Mouse (Mus musculus): ENCODE data around the gene Timp2.

Gene Timp2

DNA sequence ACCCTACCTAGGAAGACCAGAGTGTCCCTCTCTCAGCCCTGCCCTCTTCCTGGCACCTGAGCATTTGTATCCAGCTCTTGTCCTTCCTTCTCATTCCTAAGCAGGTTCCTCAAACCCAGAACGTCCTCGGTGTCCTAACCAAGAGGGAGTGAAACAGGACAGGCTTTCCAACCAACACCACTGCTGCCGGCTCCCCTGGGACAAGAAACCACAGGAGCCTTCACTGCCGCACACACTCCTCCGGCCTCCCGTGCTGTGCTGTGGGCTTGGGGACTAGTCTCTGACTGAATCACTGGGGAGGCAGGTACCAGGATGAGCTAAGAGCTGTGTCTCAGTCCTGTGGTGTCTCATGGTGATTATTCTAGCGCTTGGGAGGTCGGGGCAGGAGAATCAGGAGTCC, 14.1 kb upstream of the Timp2 start:
- no peak for DNase-seq (ENCODE audit: low spot score in 2 of 2)

DNA sequence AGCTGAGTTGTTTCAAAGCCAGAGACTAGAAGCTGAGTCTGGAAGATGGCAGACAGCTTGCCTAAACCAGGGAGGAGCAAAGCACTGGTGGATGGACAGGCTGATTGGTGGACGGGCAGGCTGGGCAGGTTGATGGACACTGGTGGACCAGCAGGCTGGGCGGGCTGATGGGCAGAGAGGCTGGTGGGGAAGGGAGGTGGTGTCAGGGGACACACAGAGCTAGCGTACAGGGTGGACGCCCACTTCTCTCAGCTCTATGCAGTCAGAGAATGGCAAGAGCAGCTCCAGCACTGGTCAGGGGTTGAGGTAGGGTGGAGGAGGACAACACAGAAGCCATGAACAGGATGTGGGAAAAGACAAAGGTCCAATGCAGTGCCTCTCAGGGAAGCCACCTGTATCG, 13.7 kb upstream of the Timp2 start:
- no peak for DNase-seq (ENCODE audit: low spot score in 2 of 2)

DNA sequence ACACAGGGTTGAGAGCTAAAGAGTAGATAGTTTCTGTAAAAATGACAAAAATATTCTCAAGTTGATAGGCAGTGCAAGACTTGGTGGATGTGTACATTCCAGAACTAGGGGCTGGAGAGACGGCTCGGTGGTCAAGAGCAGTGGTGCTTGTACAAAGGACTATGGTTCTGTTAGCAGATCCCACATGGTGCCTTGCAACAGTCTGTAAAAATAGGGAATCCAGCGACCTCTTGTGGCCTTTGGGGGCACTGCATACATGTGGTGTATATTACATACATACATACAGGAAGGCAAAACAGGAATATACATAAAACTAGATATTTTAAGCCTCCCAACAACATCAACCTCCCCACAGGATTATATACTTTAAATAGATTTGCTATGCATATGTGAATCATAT, 12.8 kb upstream of the Timp2 start:
- no peak for DNase-seq (ENCODE audit: low spot score in 2 of 2)

DNA sequence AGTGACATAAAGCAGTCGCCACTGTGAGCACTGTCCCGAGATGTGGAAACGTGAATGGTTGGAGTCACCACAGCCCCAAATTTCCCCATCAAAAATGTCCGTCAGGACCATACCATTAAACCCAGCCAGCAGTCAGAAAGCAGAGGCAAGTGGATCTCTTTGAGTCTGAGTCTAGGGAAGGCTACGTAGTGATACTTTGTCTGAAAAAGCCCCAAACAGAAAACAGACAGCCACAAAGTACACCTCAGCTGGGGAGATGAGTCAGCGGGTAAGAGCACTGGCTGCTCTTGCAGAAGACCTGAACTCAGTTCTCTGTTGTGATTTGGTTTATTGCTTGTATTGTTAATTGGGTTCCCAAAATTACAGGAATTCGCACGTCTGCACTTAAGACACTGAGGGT, 11.0 kb upstream of the Timp2 start:
- DNase-seq (ENCODE audit: low spot score in 2 of 2), result no peak

DNA sequence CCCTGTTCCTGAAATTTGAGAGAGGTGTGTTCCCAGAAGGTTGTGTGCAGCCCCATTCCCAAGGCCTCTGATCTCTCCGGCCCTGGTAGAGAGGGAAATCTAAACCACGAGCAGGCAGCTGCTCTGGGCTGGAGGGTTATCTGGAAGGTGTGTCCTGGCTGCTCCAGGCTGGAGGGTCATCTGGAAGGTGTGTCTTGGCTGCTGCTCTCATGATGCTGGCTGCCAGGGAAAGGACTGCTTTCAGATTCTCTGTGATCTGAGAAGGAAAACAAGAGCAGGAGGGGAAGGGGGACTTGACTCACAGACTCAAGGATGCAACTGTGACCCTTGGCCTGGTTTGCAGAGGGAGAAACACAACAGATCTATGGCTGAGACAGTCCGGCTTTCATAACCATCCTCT, 10.6 kb upstream of the Timp2 start:
- DNase-seq (ENCODE audit: low spot score in 2 of 2), result no peak

DNA sequence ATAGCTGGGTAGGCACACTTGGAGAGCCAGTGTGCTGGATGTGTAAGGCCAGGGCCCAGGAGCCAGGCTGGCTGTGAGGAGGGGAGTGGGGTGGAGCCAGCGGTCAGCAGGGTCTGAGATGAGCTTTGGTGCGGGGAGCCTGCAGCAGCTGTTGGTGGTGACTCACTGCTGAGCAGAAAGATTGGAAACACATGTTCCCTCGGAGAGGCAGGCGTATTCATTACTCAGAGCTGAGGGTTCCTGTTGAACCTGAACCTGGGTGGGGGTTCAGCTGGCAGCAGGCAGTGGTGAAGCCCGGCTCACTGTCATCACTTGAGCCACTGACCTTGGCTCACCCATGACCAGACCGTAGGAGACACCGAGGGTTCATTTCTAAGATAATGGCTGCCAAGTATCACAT, 9.6 kb upstream of the Timp2 start:
- no peak for DNase-seq (ENCODE audit: low spot score in 2 of 2)

DNA sequence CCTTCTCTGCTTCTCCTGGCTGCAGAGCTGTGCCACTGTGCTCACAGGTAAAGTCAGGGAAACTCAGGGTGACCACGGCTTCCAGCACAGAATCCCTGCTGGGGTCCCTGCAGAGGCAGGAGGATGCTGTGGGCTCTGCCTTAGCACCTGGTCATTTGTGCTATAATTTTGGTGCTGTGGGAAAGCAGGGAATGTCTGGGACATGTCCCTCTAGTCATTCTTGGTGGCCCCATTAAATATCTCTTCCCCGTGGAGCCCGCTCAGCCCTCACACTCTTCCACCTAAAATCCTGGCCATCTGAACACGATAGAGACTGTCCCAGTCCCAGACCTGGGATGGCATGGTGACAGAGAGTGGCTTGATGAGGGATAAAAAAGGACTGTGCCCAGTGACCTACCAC, 8.5 kb upstream of the Timp2 start:
- DNase-seq (ENCODE audit: low spot score in 2 of 2), result no peak

DNA sequence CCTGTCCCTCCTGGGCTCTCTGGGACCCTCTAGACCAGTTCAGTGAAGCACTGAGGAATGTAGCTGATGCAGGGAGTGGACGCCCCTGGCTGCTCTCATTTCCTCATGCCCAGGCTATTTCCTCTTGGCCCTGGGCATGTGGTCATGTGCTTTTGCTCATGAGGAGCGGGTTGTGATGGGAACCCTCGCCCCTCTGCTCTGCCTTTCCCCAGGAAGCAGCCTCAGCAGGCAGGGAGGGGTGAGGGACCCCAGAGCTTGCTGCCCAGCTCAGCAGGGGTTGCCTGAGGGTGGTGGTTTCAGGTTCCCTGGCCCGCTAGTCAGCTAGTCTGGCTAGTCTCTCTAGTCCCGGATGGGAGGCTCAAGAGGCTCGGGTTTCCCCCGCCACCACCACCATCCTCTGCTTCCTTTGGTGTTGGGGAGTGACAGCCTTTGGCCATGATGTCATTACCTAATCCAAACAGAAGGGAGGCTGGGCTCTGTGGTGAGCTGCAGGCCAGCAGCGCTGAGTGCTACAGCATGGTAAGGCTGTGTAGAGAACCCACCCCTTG, 7.5 kb upstream of the Timp2 start:
- no peak for DNase-seq (ENCODE audit: low spot score in 2 of 2)

DNA sequence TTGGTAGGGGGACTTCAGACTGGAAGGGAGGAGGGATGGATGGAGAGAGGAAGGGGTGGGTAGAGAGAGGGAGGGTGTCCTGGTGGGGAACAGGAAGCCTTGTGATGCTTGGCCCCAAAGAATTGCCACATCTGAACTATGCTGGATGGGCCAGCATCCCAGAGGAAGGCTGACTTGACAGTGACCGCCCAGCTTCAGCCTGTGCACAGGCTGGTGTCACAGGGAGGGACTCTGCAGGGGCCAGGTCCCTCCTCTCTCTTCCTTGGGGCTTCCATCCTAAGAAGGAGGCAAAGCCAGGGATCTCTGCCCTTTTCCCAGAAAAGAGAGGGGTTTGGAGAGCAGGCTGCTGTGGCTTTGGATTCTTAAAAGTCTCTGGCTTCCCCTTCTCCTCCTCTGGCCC, 7.0 kb upstream of the Timp2 start:
- no peak for DNase-seq (ENCODE audit: low spot score in 2 of 2)

DNA sequence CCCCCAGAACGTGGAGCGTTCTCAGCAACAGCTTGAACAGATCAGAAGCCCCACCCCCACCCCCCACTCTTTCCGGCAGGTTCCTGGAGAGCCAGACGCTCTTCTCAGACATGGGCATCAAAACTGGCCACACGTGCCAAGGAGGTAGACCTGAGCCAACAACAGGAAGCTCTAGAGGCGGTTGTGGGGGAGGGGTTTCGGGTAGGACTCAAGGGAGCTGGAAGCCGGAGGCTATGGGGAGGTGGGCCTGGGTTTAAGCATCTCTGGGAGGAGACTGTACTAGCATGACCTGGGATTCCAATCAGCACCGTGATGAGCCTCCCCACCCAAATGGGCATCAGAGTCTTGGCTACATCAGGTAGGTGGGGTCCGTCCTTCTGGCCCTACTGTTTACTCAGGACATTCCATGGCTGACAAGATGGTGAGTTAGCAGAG, 5.4 kb upstream of the Timp2 start:
- no peak for DNase-seq (ENCODE audit: low spot score in 2 of 2)

DNA sequence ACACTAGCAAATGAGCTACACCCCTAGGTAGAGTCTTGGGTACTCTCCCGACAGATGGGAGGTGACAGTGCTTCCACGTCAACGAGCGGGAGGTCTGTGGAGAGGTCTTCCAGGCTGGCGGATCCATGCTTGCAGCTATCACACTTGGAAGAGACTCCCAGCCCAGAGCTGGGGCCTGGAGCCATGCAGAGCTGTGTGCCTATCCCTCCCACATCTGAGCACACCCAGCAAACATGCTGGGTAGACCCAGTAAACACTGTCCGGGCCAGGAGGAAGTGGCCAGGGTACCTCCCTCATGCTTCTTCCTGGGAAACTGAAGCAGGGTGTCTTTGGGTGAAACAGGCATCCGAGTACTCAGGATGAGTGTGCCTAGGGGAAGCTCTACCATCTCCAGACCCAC, 5.0 kb upstream of the Timp2 start:
- no peak for DNase-seq (ENCODE audit: low spot score in 2 of 2)

DNA sequence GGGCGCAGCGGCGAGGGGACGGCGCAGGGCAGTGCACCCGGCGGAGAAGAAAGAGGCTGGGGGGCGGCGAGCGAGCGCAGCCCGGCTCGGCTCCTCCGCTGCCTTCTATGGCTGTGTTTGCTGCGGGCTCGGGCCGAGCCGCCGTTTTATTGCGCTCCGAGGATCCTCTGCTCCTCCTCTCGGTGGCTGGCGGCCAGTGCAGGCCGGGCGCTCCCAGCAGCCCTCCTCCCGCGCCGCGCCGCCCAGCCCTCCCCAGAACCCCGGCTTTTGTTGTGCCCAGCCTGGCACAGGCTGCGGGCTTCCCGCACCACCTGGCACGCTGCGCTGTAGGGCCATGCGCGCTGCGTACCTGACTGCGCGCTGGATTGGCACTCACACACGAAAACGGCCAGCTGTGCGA, 335 bp downstream of the Timp2 start:
- DNase-seq (ENCODE audit: low spot score in 2 of 2), result peak; percentile 71 to 79

DNA sequence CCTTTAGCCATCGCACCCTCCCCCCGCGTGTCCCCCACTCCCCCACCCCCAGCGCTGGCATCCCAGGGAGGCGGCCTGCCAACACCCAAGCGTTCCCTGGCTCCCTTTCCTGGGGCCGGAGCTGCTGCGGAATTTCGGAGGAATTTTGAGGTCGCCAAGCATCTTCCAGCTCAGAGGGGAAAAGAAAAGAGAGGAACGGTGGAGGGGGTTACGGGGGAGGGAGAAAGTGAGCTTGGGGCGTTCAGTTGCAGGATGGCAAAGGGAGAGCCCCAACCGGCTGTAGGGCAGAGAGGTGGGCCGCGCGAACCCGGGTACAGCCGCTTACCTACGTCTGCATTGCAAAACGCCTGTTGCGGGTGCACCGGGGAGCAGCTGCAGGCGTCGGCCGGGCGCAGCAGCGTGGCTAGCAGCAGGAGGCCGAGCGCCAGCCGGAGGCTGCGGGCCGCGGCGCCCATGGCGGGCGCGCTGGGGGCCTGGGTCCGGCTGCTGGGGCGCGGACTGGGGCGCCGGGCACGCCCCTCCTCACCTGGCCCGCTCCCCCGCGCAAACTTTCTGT, 826 bp downstream of the Timp2 start:
- no peak for DNase-seq (ENCODE audit: low spot score in 2 of 2)

DNA sequence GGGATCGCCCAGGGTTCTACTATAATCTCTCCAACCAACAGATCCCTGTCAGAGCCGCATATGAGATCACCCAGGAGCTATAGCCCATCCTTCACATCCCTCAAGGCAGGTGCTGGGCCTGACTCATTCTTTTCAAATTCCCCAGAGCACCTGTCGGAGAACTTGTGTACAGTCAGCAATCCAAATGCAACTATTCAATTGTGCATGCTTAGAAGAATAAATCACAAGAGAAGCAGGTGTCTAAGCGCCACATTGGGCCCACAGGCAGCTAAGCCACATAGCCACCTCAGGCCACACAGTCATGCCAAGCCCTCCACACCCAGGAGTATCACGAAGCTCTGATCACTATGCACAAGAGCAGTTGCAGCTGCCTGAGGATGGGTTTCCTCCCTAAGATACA, 6.0 kb downstream of the Timp2 start:
- no peak for DNase-seq (ENCODE audit: low spot score in 2 of 2)

DNA sequence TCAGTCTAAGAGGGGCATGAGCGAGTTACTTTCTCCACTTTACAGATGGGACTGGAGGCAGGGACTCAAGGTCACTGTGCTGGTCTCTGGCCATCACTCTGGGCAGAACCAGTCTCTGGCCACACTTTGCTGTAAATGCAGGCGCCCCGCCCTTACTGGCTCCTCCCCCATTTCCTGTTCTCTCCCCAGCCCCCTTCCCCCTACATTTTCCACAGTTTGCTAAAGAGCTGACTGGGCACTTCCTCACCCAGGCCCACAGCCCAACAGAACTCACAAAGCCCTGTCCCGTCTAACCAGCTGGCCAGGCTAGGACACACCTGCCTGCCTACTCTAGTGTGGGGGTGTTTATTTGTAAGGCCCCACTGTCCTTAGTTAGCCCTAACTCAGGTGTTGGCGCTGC, 6.7 kb downstream of the Timp2 start:
- DNase-seq (ENCODE audit: low spot score in 2 of 2), result no peak

DNA sequence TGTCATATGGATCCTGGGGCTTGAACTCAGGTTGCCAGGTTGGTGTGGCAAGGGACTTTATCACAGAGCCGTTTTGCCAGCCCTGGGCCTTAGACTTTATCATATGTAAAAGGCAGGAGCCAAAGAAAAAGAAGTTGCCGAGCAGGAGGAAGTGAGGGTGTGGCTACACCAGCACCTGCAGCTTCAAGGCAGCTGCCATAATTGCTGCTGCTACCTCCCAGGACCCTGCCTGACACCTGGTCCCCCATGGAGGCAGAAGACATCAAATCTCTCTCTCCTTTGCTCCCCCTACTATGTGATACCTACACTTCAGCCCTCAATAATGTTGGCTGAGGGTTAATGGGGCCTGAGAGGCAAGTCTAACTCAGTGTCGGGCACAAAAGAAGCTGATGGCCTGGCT, 7.1 kb downstream of the Timp2 start:
- DNase-seq (ENCODE audit: low spot score in 2 of 2), result no peak

DNA sequence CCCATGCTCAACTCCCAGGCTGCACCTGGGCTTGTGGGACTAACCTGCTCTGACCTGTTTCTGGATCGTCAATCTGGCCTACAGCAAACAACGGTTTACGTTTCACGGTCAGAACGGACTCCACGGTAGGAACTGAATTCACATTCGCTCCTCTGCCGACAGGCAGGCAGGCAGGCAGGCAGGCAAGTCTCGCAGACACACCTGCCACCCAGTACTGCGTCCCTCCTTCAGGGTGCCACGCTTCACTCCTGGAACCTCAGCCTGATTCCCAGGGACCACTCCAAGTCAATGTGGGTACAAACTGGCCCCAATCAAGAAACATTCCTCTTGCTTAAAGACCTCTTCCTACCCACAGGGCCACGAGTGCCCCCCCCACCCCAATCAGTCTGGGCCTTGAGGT, 7.6 kb downstream of the Timp2 start:
- no peak for DNase-seq (ENCODE audit: low spot score in 2 of 2)

DNA sequence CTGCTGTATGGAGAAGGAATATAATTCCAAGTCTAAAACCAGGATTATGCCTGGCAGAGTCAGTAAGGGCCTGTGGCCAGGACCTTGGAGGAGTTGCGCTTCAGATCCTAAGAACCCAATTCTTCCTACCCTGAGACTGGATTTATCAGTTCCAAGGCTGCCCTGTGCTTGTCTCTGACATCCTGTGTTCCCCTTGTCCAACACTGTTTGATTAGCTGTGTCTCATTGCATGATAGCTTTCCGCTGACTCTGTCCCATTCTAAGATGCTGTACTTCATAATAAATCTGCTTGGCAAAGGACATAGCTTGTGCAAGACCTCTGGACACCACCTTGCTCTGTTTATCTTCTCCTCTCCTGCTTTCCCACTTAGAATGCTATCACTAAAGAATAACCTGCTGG, 8.1 kb downstream of the Timp2 start:
- DNase-seq (ENCODE audit: low spot score in 2 of 2), result no peak

DNA sequence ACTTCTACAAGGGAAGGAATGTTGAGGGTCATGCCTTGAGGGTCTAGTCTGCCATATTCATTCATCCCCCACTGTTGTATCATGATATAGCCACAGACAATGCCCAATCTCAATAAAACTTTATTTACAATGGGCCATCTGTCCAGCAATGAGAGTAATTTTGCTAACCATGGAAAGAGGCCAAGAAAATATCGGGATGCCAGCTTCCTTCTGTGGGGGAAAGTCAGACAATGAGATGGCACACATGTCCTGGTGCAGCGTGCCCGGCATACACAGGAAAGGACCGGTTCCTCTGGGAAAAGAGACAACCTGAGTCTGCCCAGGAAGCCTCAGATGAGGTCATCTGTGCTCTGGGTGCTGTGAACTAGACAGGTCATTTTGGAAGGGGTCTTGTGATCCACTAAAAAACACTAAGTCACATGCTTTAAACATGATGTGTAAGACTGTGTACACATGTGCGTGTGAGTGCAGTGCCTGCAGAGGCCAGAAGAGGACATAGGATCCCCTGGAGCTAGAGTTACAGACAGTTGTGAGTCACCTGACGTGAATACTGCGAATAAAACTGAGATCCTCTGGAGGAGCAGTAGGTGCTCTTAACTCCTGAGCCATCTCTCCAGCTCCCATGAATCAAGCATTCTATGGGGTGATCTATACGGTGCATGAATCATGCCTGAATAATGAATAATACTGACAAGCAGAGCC, 9.0 kb downstream of the Timp2 start:
- no peak for DNase-seq (ENCODE audit: low spot score in 2 of 2)

DNA sequence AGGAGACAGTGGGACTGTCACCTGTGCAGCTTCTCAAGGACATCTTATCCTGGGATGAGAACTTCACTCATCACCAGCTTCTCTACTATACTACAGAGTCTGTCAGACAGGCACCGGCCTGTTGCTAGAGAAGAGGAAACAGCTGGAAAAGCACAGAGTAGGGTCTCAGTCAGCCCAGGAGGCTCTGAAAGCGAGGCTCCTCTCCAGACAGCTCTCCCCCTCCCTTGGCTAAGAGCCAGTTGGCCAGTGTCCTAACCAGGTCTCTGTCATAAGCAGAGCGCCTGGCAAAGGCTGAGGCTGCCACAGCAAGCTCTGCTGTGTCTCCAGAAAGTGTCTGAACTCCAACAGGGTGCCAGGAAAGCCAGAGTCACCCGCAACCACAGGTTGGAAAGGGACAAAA, 9.8 kb downstream of the Timp2 start:
- DNase-seq (ENCODE audit: low spot score in 2 of 2), result no peak

DNA sequence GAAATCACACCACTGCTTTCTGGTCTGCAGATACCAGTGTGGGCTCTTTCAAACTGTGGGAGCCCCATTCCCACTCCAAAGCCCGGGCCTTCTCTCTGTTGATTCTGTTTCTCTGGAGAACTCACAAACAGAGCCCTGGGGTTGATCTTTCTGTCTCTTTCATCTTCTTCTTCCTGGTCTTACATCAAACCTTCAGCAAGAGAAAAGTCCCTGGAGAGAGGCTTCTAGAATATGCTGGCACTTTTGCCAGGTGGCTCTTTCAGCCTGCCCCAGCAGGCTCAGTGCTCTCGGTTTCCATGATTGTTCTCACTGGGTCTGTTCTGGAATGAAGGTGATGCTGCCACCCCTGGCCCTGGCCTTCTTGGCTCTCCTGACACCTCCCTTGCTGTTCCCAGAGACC, 11.9 kb downstream of the Timp2 start:
- DNase-seq (ENCODE audit: low spot score in 2 of 2), result no peak

DNA sequence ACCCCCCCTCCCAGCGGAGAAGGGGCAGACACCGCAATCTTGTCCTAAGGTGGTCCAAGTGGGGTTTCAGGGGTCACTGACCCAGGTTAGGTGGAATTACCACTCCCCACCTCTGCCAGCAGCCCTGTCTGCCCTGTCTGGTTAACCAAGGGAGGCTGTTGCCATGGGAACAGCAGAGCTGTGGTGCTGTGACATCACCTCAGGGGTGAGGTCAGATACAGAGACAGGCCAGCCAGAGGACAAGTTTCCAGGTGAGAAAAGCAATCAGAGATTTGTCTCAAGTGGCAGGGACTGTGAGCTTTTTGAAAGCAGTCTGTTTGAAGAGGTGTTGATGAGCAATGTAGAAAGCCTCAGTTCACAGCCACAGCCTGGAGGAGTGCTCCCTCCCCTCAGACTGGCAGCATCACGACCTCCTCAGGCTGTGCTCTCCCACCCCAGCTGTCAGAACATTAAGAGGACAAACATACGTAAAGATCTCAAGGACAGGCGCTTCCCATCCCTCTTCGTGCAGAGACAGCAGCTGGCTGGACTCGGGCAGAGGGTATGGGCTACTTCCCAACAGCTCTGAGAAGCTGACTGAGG, 13.0 kb downstream of the Timp2 start, which contains the start of gene Cep295nl:
Gene Cep295nl, minus strand, starts transcription at position 101 of the 582 bp plus-strand sequence.
- DNase-seq (ENCODE audit: low spot score in 2 of 2), result no peak

DNA sequence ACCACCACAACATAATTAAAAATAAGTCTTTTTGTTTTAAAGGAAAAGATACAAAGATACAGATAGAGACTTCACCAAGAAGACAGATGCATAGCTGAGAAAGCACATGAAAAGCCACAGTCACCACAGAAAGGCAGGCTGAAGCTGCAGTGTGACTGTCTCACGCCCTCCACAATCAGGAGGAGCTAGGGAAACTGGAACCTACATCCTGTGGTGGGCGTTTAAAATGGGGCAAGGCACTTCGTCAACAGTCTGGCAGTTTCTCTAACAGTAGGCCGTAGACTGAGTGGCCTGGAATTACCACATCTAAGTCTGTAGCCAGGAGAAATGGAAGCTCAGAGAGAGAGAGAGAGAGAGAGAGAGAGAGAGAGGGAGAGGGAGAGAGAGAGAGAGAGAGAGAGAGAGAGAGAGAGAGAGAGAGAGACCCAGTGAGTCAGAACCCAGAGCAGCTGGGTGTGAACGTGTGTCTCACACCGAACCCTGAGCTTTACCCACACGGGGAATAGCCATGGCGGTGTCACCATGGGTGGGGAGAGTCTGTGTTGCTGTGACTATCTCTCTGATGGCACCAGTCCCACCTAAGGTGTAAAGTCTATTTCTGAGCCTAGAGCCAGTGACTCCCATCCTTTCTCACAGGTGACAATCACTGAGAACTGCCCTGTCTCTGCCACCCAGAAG, 17.9 kb downstream of the Timp2 start:
- no peak for DNase-seq (ENCODE audit: low spot score in 2 of 2)
